Mouse (Mus musculus) C2C12 (cell line): ENCODE measurements around the gene Slc2a8.

Experiments used
- CEBPB ChIP-seq: IDR thresholded peaks from one replicate; pipeline ENCODE4 v1.6.1; 2011; ENCODE audit warnings: low read depth, mild to moderate bottlenecking, control low read depth, moderate library complexity
- CTCF ChIP-seq: IDR thresholded peaks from one replicate; pipeline ENCODE4 v1.5.1; 2011; ENCODE audit not compliant: control insufficient read depth, insufficient read depth, insufficient read length
- MYOD1 ChIP-seq: IDR thresholded peaks from one replicate; pipeline ENCODE4 v1.6.1; 2011; ENCODE audit warnings: low read depth; ENCODE audit not compliant: control insufficient read depth, insufficient read length
- USF1 ChIP-seq: IDR thresholded peaks from one replicate; pipeline ENCODE4 v1.6.1; 2011; ENCODE audit warnings: low read depth, mild to moderate bottlenecking, control low read depth, moderate library complexity

DNA sequence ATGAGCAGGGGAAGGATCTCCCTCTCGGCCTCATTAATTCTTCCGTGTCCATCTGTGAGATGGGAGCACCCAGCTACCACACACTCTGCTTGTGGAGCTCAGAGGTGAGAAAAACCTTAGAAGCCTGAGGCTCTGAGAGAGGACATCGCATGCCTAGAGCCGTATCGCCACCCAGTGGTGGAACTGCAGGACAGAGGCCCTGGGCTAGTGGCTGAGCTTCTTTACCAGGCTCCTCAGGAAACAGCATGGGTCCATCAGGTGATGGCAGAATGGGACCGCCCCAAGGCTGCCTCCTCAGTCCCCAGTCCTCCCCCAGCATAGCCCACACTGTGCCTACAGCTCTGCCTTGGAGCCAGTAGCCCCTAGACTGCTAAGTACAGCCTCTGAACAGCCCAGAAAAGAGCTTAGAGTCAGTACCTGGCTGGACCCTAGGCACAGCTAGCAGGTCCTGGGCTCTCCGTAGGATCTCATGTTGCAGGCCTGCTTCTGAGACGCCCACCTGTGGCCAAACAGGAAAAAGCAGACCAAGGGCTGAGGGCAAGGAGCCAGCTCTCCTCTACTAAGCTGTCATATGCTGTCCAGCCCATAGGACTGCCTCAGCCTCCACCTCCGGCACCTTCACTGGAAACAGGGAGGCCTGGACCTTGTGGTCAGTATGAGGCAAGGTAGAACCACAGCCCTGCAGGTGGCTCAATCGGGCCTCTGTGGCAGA, 53.5 kb downstream of the Slc2a8 start:
- TF ChIP-seq CTCF (peak; percentile 79), USF1 (no peak), MYOD1 (no peak), CEBPB (no peak)
